Mouse (Mus musculus) megakaryocyte, embryonic 14.5 days (primary cell): ENCODE results near the gene Psmb7. TPM values are rescaled to one million over a fixed set of nuclear protein-coding genes. Genes with fewer than 3 reads are reported as not detected.

Experiments
- H3K27me3 ChIP-seq: replicated peaks from 2 replicates; pipeline ENCODE3; 2012; ENCODE audit warnings: inconsistent platforms
- H3K36me3 ChIP-seq: replicated peaks from 2 replicates; pipeline ENCODE3; 2012; ENCODE audit warnings: low read length, inconsistent platforms, mixed read lengths
- H3K4me1 ChIP-seq: 2 replicates; pipeline ENCODE4 v1.6.1; 2012; ENCODE audit warnings: inconsistent platforms
- H3K4me3 ChIP-seq: replicated peaks from 2 replicates; pipeline ENCODE3; 2012; ENCODE audit warnings: moderate library complexity, mild to moderate bottlenecking, inconsistent platforms
- H3K9me3 ChIP-seq: 2 replicates; pipeline ENCODE4 v1.6.1; 2012; ENCODE audit warnings: inconsistent platforms
- FLI1 ChIP-seq: IDR thresholded peaks from 2 replicates; pipeline ENCODE4 v1.6.1; 2012; ENCODE audit warnings: low read length, inconsistent platforms, mixed read lengths
- GATA1 ChIP-seq: IDR thresholded peaks from 3 replicates; pipeline ENCODE4 v1.6.1; 2012; ENCODE audit warnings: mixed read lengths, low read length, inconsistent platforms, borderline replicate concordance
- polyA plus RNA-seq: library from polyadenylated mRNA; stranded (reverse); fragments of >175 nt; gene quantifications from 2 replicates; pipeline ENCODE4 v1.2.3, GENCODE M21; 2012; ENCODE audit warnings: low replicate concordance; ENCODE audit not compliant: insufficient read depth

Psmb7 gene
- polyA plus RNA-seq = 12.4 TPM in 1 of 2 replicates, not detected in the other

GRCm38 (mm10) chr2:38643625-38644427, at the start of gene Psmb7:
Gene Psmb7, minus strand, starts transcription at chr2:38644087.
- Histone ChIP-seq H3K4me1 (peaks cover 45% of the 10 kb centered on the region), H3K4me3 (peak within 1 kb of the TSS; percentile 95), H3K27me3 (no peaks in the 10 kb centered on the region), H3K9me3 (peaks cover 9% of the 10 kb centered on the region), H3K36me3 (peaks cover 33% of the 10 kb centered on the region)
- no peak; the same call in 1 of the 2 replicates for TF ChIP-seq FLI1
- TF ChIP-seq GATA1 = no peak

- Histone ChIP-seq H3K4me1 (peaks cover 15% of the 10 kb centered on the region), H3K27me3 (peaks cover 99% of the 10 kb centered on the region), H3K36me3 (no peaks in the 10 kb centered on the region), H3K4me3 (no peak overlapping the region), H3K9me3 (no peaks in the 10 kb centered on the region)
- no peak for TF ChIP-seq GATA1
- TF ChIP-seq FLI1 = no peak
Observed at GRCm38 (mm10) chr2:38691542-38691941, 47.7 kb upstream of the Psmb7 start.

GRCm38 (mm10) chr2:38689881-38690280, 46.0 kb upstream of the Psmb7 start:
- Histone ChIP-seq H3K9me3 (no peaks in the 10 kb centered on the region), H3K36me3 (no peaks in the 10 kb centered on the region), H3K4me1 (peaks cover 15% of the 10 kb centered on the region), H3K4me3 (no peak overlapping the region), H3K27me3 (peaks cover 100% of the 10 kb centered on the region)
- no peak for TF ChIP-seq GATA1
- TF ChIP-seq FLI1 = no peak

- Histone ChIP-seq H3K4me1 (peaks cover 15% of the 10 kb centered on the region), H3K4me3 (peak overlapping the region; percentile 67), H3K27me3 (peaks cover 98% of the 10 kb centered on the region), H3K36me3 (no peaks in the 10 kb centered on the region), H3K9me3 (no peaks in the 10 kb centered on the region)
- TF ChIP-seq GATA1 (no peak), FLI1 (no peak)
Observed at GRCm38 (mm10) chr2:38688791-38689520, 45.1 kb upstream of the Psmb7 start.

- H3K27me3 ChIP-seq = peaks cover 95% of the 10 kb centered on the region
Observed at GRCm38 (mm10) chr2:38685746-38686145, 41.9 kb upstream of the Psmb7 start.

GRCm38 (mm10) chr2:38683083-38683482, 39.2 kb upstream of the Psmb7 start:
- peaks cover 83% of the 10 kb centered on the region for H3K27me3 ChIP-seq
- H3K9me3 ChIP-seq = no peaks in the 10 kb centered on the region
- H3K4me3 ChIP-seq = no peak overlapping the region
- peaks cover 13% of the 10 kb centered on the region for H3K4me1 ChIP-seq
- TF ChIP-seq GATA1 (no peak), FLI1 (no peak)
- no peaks in the 10 kb centered on the region for H3K36me3 ChIP-seq

More at GRCm38 (mm10) chr2:38685746-38686145, 41.9 kb upstream of the Psmb7 start:
- H3K4me3 ChIP-seq = no peak overlapping the region
- peaks cover 28% of the 10 kb centered on the region for H3K4me1 ChIP-seq
- no peaks in the 10 kb centered on the region for H3K9me3 ChIP-seq
- no peak for TF ChIP-seq FLI1
- no peak for TF ChIP-seq GATA1
- no peaks in the 10 kb centered on the region for H3K36me3 ChIP-seq

- no peak overlapping the region for H3K4me3 ChIP-seq
- H3K4me1 ChIP-seq = peaks cover 13% of the 10 kb centered on the region
- H3K9me3 ChIP-seq = no peaks in the 10 kb centered on the region
- H3K36me3 ChIP-seq = no peaks in the 10 kb centered on the region
- no peak for TF ChIP-seq GATA1
- no peak for TF ChIP-seq FLI1
- peaks cover 75% of the 10 kb centered on the region for H3K27me3 ChIP-seq
Observed at GRCm38 (mm10) chr2:38682209-38682608, 38.3 kb upstream of the Psmb7 start.

- H3K36me3 ChIP-seq = no peaks in the 10 kb centered on the region
- H3K4me1 ChIP-seq = peaks cover 13% of the 10 kb centered on the region
- no peak overlapping the region for H3K4me3 ChIP-seq
- H3K9me3 ChIP-seq = no peaks in the 10 kb centered on the region
- peaks cover 70% of the 10 kb centered on the region for H3K27me3 ChIP-seq
- TF ChIP-seq FLI1 (no peak), GATA1 (no peak)
Observed at GRCm38 (mm10) chr2:38678947-38679346, 35.1 kb upstream of the Psmb7 start.

GRCm38 (mm10) chr2:38675366-38675969, 31.6 kb upstream of the Psmb7 start:
- Histone ChIP-seq H3K4me1 (no peaks in the 10 kb centered on the region; the same call in 1 of the 2 replicates), H3K27me3 (peaks cover 70% of the 10 kb centered on the region), H3K36me3 (no peaks in the 10 kb centered on the region), H3K4me3 (no peak overlapping the region), H3K9me3 (no peaks in the 10 kb centered on the region)
- TF ChIP-seq FLI1 (no peak), GATA1 (no peak)

- H3K27me3 ChIP-seq = peaks cover 84% of the 10 kb centered on the region
- peaks cover 7% of the 10 kb centered on the region; the same call in 1 of the 2 replicates for H3K4me1 ChIP-seq
Observed at GRCm38 (mm10) chr2:38672496-38672895, 28.6 kb upstream of the Psmb7 start.

More at GRCm38 (mm10) chr2:38672496-38672895, 28.6 kb upstream of the Psmb7 start:
- H3K9me3 ChIP-seq = no peaks in the 10 kb centered on the region
- no peak overlapping the region for H3K4me3 ChIP-seq
- no peaks in the 10 kb centered on the region for H3K36me3 ChIP-seq
- TF ChIP-seq GATA1 = no peak
- TF ChIP-seq FLI1 = no peak
